Mouse (Mus musculus) mouse embryonic stem cell (cell line): ENCODE measurements around the gene Cacng8.

Experiments used
- in situ Hi-C, 2 experiments: fragments of 300-500 bp; cut with MboI; formaldehyde crosslinking; loops; 1 replicate in 1 of 2; 3 replicates in 1 of 2; pipeline ENCODE4 v1.14.3; 2019 to 2020; ENCODE audit warnings: low sequenced_read_pairs in 2 of 2, low pct_unique_long_range_greater_than_20kb in 1 of 2, mixed read lengths in 1 of 2; ENCODE audit not compliant: unreplicated experiment in 1 of 2

The Cacng8 gene

GRCm38 (mm10) chr7:3390413-3391080 is at the start of gene Cacng8:
Gene Cacng8 (plus strand): TSS chr7:3390683.
- in situ Hi-C loops: no loop called here

- in situ Hi-C loops: loop anchor here in 1 of 2 experiments (5.0 kb wide), 1 partner anchor 38 kb away; no protein-coding TSS in a partner anchor
These were observed 46.6 kb upstream of the Cacng8 start for GRCm38 (mm10) chr7:3343861-3344260.

- in situ Hi-C loops: no loop called here
These were observed 45.2 kb upstream of the Cacng8 start for GRCm38 (mm10) chr7:3345301-3345700.

GRCm38 (mm10) chr7:3347366-3348287 is 42.9 kb upstream of the Cacng8 start:
- in situ Hi-C loops: no loop called here

DNA sequence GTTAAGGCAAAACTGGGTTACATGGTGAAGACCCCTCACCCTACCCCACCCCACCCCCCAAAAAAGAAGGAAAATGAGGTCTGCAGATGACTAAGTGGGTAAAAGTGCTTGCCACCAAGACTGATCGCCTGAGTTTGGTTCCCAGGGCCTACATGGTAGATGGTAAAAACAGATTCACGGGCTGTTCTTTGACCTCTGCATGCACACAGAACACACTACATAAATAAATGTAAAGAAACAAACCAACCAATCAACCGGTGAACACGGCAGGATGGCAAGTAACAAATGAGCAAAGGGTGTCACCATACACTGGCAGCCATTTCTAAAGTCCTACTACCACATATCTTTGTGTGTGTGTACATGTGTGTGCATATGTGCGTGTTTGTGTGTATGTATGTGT is 42.2 kb upstream of the Cacng8 start:
- in situ Hi-C loops: no loop called here

GRCm38 (mm10) chr7:3349775-3350174 is 40.7 kb upstream of the Cacng8 start:
- in situ Hi-C loops: no loop called here

DNA sequence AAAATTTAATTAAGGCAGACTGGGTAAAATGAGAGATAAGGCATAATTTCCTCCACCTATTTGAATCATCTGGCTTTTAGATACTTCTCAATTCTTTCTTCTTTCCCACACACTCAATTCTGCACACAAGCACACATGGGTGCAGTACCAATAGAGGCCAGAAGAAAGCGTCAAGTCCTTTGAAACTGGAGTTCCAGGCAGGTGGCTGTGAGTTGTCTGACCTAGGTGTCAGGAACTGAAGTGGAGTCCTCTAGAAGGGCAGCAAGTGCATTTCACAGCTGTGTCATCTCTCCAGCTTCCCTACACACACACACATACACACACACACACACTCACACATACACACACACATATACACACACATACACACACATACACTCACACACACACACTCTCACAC is 38.9 kb upstream of the Cacng8 start:
- in situ Hi-C loops: no loop called here

DNA sequence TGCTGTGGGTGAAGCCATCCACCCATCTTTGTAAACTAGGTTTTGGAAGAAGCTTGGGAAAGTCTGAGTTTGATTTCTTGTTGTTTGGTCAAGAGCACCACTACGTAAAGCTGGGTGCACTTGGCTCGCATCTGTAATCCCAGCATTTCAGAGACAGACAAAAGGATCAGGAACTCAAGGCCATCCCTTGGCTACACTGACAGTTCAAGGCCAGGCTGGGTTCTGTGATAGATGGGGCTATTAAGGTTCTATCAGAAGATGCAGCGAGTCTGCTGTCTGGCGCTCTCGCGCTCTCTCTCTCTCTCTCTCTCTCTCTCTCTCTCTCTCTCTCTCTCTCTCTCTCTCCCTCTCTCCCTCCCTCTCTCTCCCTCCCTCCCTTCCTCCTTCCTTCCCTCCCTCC is 35.6 kb upstream of the Cacng8 start:
- in situ Hi-C loops: loop anchor here in 1 of 2 experiments (5.0 kb wide), 1 partner anchor 38 kb away; no protein-coding TSS in a partner anchor

- in situ Hi-C loops: no loop called here
These were observed 29.8 kb upstream of the Cacng8 start for GRCm38 (mm10) chr7:3360678-3361077.

DNA sequence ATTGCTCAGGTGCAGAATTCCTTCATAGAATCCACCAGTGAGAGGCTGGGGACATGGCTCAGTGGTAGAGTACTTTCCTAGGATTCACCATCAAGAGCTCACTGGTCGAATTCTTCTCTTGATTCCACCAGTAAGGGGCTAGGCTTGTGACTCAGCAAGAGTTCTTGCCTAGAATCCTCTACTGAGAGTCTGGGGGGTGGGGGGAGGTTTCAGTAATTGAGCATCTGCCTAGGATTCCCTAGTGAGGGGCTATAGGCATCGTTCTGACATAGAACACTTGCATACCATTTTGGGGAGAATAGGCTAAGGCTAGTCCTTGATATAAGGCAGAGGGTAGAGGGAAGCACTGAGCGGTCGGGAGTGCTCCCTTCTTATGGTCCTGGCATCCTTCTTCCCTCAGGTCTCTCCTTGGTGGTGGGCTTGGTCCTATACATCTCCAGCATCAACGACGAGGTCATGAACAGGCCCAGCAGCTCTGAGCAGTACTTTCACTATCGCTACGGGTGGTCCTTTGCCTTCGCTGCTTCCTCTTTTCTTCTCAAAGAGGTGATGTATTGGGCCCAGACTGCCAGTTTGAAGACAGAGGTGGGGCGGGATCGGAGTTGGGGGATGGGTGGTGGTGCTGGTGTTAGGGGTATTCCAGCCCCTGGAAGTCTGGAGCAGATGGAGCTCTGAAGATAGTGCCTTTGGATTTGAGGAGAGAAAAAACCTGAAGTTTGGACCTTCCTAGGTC is 24.8 kb upstream of the Cacng8 start:
- in situ Hi-C loops: no loop called here

DNA sequence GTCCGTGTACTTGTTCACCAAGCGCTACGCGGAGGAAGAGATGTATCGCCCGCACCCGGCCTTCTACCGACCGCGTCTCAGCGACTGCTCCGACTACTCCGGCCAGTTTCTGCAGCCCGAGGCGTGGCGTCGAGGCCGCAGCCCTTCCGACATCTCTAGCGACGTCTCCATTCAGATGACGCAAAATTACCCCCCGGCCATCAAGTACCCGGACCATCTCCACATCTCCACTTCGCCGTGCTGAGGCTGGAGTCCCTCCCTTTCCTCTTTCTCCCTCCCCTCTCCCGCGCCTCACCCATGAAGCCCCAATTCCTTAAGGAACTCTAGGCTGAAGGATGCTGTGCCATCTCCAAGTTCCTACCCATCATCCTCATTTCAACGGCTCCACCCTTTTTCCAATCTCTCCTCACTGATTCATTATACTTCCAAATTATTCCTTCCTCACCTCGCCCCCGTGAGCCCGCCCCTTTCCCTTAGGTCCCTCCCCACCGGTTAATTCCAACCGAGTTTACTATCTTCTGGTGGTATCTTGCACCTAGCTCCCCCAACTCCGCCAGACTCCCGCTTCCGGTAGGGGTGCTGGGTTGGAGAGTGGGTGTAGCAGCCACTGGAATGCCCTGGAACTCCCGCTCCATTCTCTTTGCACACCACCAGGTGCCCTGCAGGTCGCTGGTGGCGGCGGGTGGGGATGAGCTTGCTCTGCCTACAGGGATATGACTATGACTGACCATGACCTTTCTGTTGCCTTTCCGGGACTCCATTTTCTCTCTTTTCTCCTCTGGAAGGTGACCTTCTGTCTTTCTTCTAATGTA is 23.6 kb upstream of the Cacng8 start:
- in situ Hi-C loops: no loop called here

DNA sequence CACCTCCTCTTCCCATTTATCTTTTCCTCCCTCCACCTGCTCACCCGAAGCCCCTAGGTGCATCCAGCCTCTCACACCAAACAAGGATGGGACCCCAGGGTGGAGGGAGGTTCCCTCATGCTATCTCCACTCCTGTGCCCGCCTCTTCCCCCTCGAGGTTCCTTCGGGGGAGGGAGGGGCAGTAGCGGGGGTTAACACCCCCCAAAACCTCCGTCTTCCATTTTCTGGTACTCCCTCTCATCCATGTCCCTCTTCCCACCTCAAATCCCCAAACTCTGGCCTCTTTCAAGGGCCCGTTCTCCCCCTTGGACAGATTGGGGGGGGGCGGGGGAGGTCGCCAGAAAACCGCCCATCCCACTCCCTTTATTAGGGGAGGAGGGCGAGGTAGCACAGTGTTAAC is 22.9 kb upstream of the Cacng8 start:
- in situ Hi-C loops: no loop called here

DNA sequence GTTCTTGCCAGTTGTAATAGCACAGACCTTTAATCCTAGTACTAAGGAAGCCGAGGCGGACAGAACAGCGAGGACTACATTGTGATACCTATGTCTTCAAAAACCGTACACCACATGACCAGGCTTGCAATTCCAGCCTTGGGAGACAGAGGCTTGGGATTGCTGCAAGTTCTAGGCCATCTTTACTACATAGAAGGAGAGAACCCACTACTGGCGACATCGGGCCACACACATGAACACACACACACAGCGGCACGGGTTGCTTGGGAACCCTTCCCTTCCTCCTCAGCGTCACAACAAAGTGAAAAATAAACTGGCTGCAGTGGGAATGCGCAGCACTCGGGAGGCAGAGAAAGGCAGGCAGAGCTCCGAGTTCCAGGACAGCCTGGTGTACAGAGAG is 22.2 kb upstream of the Cacng8 start:
- in situ Hi-C loops: no loop called here

DNA sequence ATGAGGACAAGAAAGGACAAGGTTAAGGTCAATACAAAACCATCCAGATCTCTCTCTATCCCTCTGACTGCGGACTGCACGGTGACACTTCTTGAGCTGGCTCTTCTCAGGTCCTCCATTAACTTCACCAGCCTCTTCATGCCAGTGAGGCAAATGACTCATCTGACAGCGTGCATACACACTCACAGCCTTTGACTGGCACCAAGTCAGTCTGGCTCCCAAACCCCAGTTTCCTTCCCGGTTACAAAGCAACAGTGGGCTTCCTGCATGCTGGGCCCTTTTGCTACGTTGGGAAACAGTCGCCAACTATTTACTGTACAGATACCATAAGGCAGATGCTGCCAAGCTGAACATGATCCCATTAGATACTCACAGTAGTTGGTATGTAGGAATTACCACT is 21.3 kb upstream of the Cacng8 start:
- in situ Hi-C loops: no loop called here

GRCm38 (mm10) chr7:3370407-3370806 is 20.1 kb upstream of the Cacng8 start:
- in situ Hi-C loops: no loop called here

GRCm38 (mm10) chr7:3372376-3372775 is 18.1 kb upstream of the Cacng8 start:
- in situ Hi-C loops: no loop called here

GRCm38 (mm10) chr7:3373754-3374153 is 16.7 kb upstream of the Cacng8 start:
- in situ Hi-C loops: no loop called here

- in situ Hi-C loops: no loop called here
These were observed 13.7 kb upstream of the Cacng8 start for GRCm38 (mm10) chr7:3376831-3377230.
